Mouse (Mus musculus) ES-E14 (cell line): Measurements from ENCODE around the gene Kirrel2. TPM values are rescaled to one million over a fixed set of nuclear protein-coding genes. Genes with fewer than 3 reads are reported as not detected.
A peak's percentile ranks its signal among the peaks of the same experiment; 100 is the strongest.

Experiments used
- DNase-seq: peaks from one replicate; pipeline ENCODE4 v3.0.0-alpha.2; 2013; ENCODE audit warnings: low read depth, low spot score
- H3K27ac ChIP-seq: 2 replicates; pipeline ENCODE4 v1.5.1; 2012; ENCODE audit warnings: low read depth, mild to moderate bottlenecking, low read length, moderate library complexity, mixed read lengths; ENCODE audit not compliant: poor library complexity, insufficient read depth, severe bottlenecking
- H3K36me3 ChIP-seq: 2 replicates; pipeline ENCODE4 v1.6.1; 2012; ENCODE audit warnings: mild to moderate bottlenecking, low read length, moderate library complexity, mixed read lengths; ENCODE audit not compliant: control insufficient read depth, poor library complexity, insufficient read depth, severe bottlenecking
- H3K4me1 ChIP-seq, 2 experiments: fragments of 150-350 bp in 1 of 2; sonication (generic) in 1 of 2; 2 replicates each; pipeline ENCODE4 v1.6.1; 2012; ENCODE audit warnings: low read length in 2 of 2, mild to moderate bottlenecking in 1 of 2, mixed read lengths in 1 of 2; ENCODE audit not compliant: control insufficient read depth in 2 of 2, insufficient read depth in 2 of 2, poor library complexity in 1 of 2
- H3K4me3 ChIP-seq, 2 experiments: fragments of 150-350 bp in 1 of 2; sonication (generic) in 1 of 2; 2 replicates each; pipeline ENCODE4 v1.5.1; 2012; ENCODE audit warnings: low read length in 2 of 2, low read depth in 1 of 2, mild to moderate bottlenecking in 1 of 2, mixed read lengths in 1 of 2; ENCODE audit not compliant: insufficient read depth in 1 of 2, poor library complexity in 1 of 2, severe bottlenecking in 1 of 2
- H3K9ac ChIP-seq: 2 replicates; pipeline ENCODE4 v1.6.1; 2012; ENCODE audit warnings: low read depth, mild to moderate bottlenecking, low read length, mixed read lengths; ENCODE audit not compliant: poor library complexity, insufficient read depth, severe bottlenecking
- H3K9me3 ChIP-seq: fragments of 150-350 bp; sonication (generic); 2 replicates; pipeline ENCODE4 v1.6.1; 2012; ENCODE audit warnings: low read depth, mild to moderate bottlenecking, low read length; ENCODE audit not compliant: control insufficient read depth, insufficient read depth
- CHD2 ChIP-seq: IDR thresholded peaks from 2 replicates; pipeline ENCODE4 v1.6.1; 2014; ENCODE audit warnings: mild to moderate bottlenecking, low read depth, low read length, inconsistent platforms
- HCFC1 ChIP-seq: IDR thresholded peaks from 2 replicates; pipeline ENCODE4 v1.6.1; 2012; ENCODE audit warnings: low read length, inconsistent platforms, borderline replicate concordance; ENCODE audit not compliant: insufficient read depth
- MAFK ChIP-seq: IDR thresholded peaks from 2 replicates; pipeline ENCODE4 v1.6.1; 2014; ENCODE audit warnings: mild to moderate bottlenecking, low read depth, low read length, inconsistent platforms; ENCODE audit not compliant: insufficient read depth
- ZC3H11A ChIP-seq: IDR thresholded peaks from 2 replicates; pipeline ENCODE4 v1.6.1; 2012; ENCODE audit warnings: low read depth, mild to moderate bottlenecking, inconsistent platforms, low read length, borderline replicate concordance
- ZNF384 ChIP-seq: IDR thresholded peaks from 2 replicates; pipeline ENCODE4 v1.6.1; 2012; ENCODE audit warnings: low read depth, low read length, inconsistent platforms
- in situ Hi-C, 2 experiments: fragments of 600-800 bp; cut with MboI; formaldehyde crosslinking; loops; one replicate each; pipeline ENCODE4 v1.15.1; 2025; ENCODE audit warnings: low sequenced_read_pairs in 2 of 2, inconsistent platforms in 1 of 2; ENCODE audit not compliant: unreplicated experiment in 2 of 2
- total RNA-seq: library from RNA; depleted of rRNA; stranded (reverse); fragments of 300-350 nt; gene quantifications from 2 replicates; pipeline ENCODE4 v1.2.3, GENCODE M21; 2012

The Kirrel2 gene
- total RNA-seq, 1 experiment, result 10.7 TPM

- Histone ChIP-seq H3K9ac (peak overlapping the region; percentile 74), H3K36me3 (peaks cover 38% of the 10 kb centered on the region), H3K4me1 (peaks cover 0 to 1% of the 10 kb centered on the region in 2 experiments; a peak in 1 of 4 replicates), H3K9me3 (no peaks in the 10 kb centered on the region), H3K27ac (no peak overlapping the region), H3K4me3 (peak overlapping the region; percentile 79 to 86)
- no peak for TF ChIP-seq MAFK
- peak; percentile 84 for TF ChIP-seq HCFC1
- TF ChIP-seq CHD2, result no peak
- TF ChIP-seq ZNF384, result no peak
- no peak for DNase-seq
- in situ Hi-C loops, result no loop called here
These were observed 34.3 kb downstream of the Kirrel2 start for GRCm38 (mm10) chr7:30423071-30423641.

GRCm38 (mm10) chr7:30422560-30422959, 34.9 kb downstream of the Kirrel2 start:
- Histone ChIP-seq H3K36me3 (peaks cover 32% of the 10 kb centered on the region), H3K4me1 (peaks cover 0 to 4% of the 10 kb centered on the region in 2 experiments; a peak in 1 of 4 replicates), H3K9ac (peak overlapping the region; percentile 74), H3K9me3 (no peaks in the 10 kb centered on the region), H3K4me3 (peak overlapping the region; percentile 79 to 86), H3K27ac (no peak overlapping the region)
- TF ChIP-seq CHD2 (no peak), MAFK (no peak), ZNF384 (no peak), ZC3H11A (no peak), HCFC1 (no peak)
- DNase-seq, result no peak
- in situ Hi-C loops, result no loop called here

- Histone ChIP-seq H3K4me3 (peak overlapping the region; percentile 79 to 86), H3K4me1 (peaks cover 0 to 4% of the 10 kb centered on the region in 2 experiments; a peak in 1 of 4 replicates), H3K9me3 (no peaks in the 10 kb centered on the region), H3K27ac (peak overlapping the region; percentile 11; the same call in 1 of the 2 replicates), H3K9ac (peak overlapping the region; percentile 74), H3K36me3 (peaks cover 27% of the 10 kb centered on the region)
- TF ChIP-seq ZNF384 (no peak), HCFC1 (no peak), MAFK (no peak), CHD2 (no peak), ZC3H11A (no peak)
- in situ Hi-C loops, result no loop called here
- DNase-seq, result peak; percentile 86
These were observed 35.5 kb downstream of the Kirrel2 start for GRCm38 (mm10) chr7:30421890-30422435.

- DNase-seq, result peak; percentile 70
- H3K36me3 ChIP-seq, result peaks cover 23% of the 10 kb centered on the region
- in situ Hi-C loops, result no loop called here
- H3K4me1 ChIP-seq, result peaks cover 0 to 4% of the 10 kb centered on the region in 2 experiments; a peak in 1 of 4 replicates
- no peaks in the 10 kb centered on the region for H3K9me3 ChIP-seq
- TF ChIP-seq CHD2 (no peak), HCFC1 (no peak), MAFK (no peak), ZC3H11A (no peak), ZNF384 (no peak)
- peak within 1 kb of the TSS; percentile 79 to 86 for H3K4me3 ChIP-seq
- peak within 1 kb of the TSS; percentile 74 for H3K9ac ChIP-seq
- H3K27ac ChIP-seq, result peak within 1 kb of the TSS; percentile 11; the same call in 1 of the 2 replicates
These were observed 36.2 kb downstream of the Kirrel2 start, which contains the start of gene Nfkbid for GRCm38 (mm10) chr7:30421175-30421889. TSS of gene Nfkbid (plus strand) at chr7:30421732.

- peaks cover 18% of the 10 kb centered on the region for H3K36me3 ChIP-seq
- in situ Hi-C loops, result no loop called here
- peaks cover 0 to 4% of the 10 kb centered on the region in 2 experiments; a peak in 1 of 4 replicates for H3K4me1 ChIP-seq
- TF ChIP-seq MAFK, result no peak
- no peak for TF ChIP-seq ZNF384
- no peak for TF ChIP-seq HCFC1
- no peak for TF ChIP-seq ZC3H11A
- no peak for TF ChIP-seq CHD2
- no peak overlapping the region for H3K4me3 ChIP-seq
- DNase-seq, result no peak
- H3K9ac ChIP-seq, result no peak overlapping the region
- no peak overlapping the region for H3K27ac ChIP-seq
- no peaks in the 10 kb centered on the region for H3K9me3 ChIP-seq
These were observed 36.8 kb downstream of the Kirrel2 start for GRCm38 (mm10) chr7:30420673-30421072.
